Mouse (Mus musculus) kidney, embryonic 14.5 days (tissue): Measurements from ENCODE around the gene Ank3. TPM values are rescaled to one million over a fixed set of nuclear protein-coding genes. Genes with fewer than 3 reads are reported as not detected.

Source experiments
- ATAC-seq: fragments of 200-750 bp; cut with Nextera tagmentation; 2 replicates; pipeline ENCODE4 v1.8.0; 2017; ENCODE audit warnings: moderate number of reproducible peaks, mild to moderate bottlenecking, moderate TSS enrichment, moderate library complexity; ENCODE audit not compliant: low FRiP score, low TSS enrichment
- H3K27ac ChIP-seq: fragments of 300-500 bp; sonication (generic); 2 replicates; pipeline ENCODE4 v1.5.1; 2014; ENCODE audit warnings: low read depth, mild to moderate bottlenecking, low read length, moderate library complexity, mixed read lengths
- H3K27me3 ChIP-seq: fragments of 300-500 bp; sonication (generic); 2 replicates; pipeline ENCODE4 v1.6.1; 2014; ENCODE audit warnings: mild to moderate bottlenecking, low read length; ENCODE audit not compliant: control insufficient read depth, insufficient read depth
- H3K36me3 ChIP-seq: fragments of 300-500 bp; sonication (generic); 2 replicates; pipeline ENCODE4 v1.6.1; 2014; ENCODE audit warnings: low read length, mixed read lengths; ENCODE audit not compliant: control insufficient read depth, insufficient read depth
- H3K4me1 ChIP-seq: fragments of 300-500 bp; sonication (generic); 2 replicates; pipeline ENCODE4 v1.6.1; 2014; ENCODE audit warnings: low read length, mixed read lengths; ENCODE audit not compliant: control insufficient read depth, insufficient read depth
- H3K4me2 ChIP-seq: fragments of 300-500 bp; sonication (generic); replicated peaks from 2 replicates; pipeline ENCODE4 v1.6.1; 2014; ENCODE audit warnings: low read depth, mild to moderate bottlenecking, low read length
- H3K4me3 ChIP-seq: fragments of 300-500 bp; sonication (generic); 2 replicates; pipeline ENCODE4 v1.5.1; 2014; ENCODE audit warnings: mild to moderate bottlenecking, low read length
- H3K9ac ChIP-seq: fragments of 300-500 bp; sonication (generic); 2 replicates; pipeline ENCODE4 v1.6.1; 2014; ENCODE audit warnings: low read depth, mild to moderate bottlenecking, low read length, moderate library complexity
- H3K9me3 ChIP-seq: fragments of 300-500 bp; sonication (generic); 2 replicates; pipeline ENCODE4 v1.6.1; 2016; ENCODE audit warnings: low read length; ENCODE audit not compliant: control insufficient read depth
- WGBS: fragments of 180-500 bp; shearing (Covaris S2); extraction: QIAGEN DNeasy Blood & Tissue Kit; methylation state at CpG from one replicate; pipeline ENCODE4 v1.1.7; 2014; 5-methylcytosine and 5-hydroxymethylcytosine counted together
- polyA plus RNA-seq: library from polyadenylated mRNA; unstranded; fragments of >200 nt; fragmentation: Nextera tagmentation; extraction: Ambion mirVana; gene quantifications from 2 replicates; pipeline ENCODE4 v1.2.1, GENCODE M21; 2014

The Ank3 gene
- polyA plus RNA-seq, 1 experiment from 2014 or later: 48.9 TPM

- H3K27ac ChIP-seq: no peak overlapping the region
- WGBS: 100% methylated on average over 2 of the region's 2 CpGs
- no peak overlapping the region for H3K4me2 ChIP-seq
- no peaks in the 10 kb centered on the region for H3K36me3 ChIP-seq
- H3K4me3 ChIP-seq: no peak overlapping the region
- no peaks in the 10 kb centered on the region for H3K9me3 ChIP-seq
- H3K4me1 ChIP-seq: peaks cover 19% of the 10 kb centered on the region
- H3K27me3 ChIP-seq: no peaks in the 10 kb centered on the region
- H3K9ac ChIP-seq: no peak overlapping the region
- no peak for ATAC-seq
Observed at GRCm38 (mm10) chr10:69581525-69581924, 183.0 kb downstream of the Ank3 start.

- no peaks in the 10 kb centered on the region for H3K27me3 ChIP-seq
- no peaks in the 10 kb centered on the region for H3K9me3 ChIP-seq
- H3K4me2 ChIP-seq: no peak overlapping the region
- H3K27ac ChIP-seq: peak overlapping the region; percentile 34; the same call in 1 of the 2 replicates
- peaks cover 19% of the 10 kb centered on the region for H3K4me1 ChIP-seq
- H3K36me3 ChIP-seq: no peaks in the 10 kb centered on the region
- H3K4me3 ChIP-seq: no peak overlapping the region
- H3K9ac ChIP-seq: no peak overlapping the region
- 11% methylated on average over 11 of the region's 11 CpGs for WGBS
- ATAC-seq: peak; percentile 81
Observed at GRCm38 (mm10) chr10:69583874-69584481, 185.4 kb downstream of the Ank3 start.

- peaks cover 17% of the 10 kb centered on the region for H3K4me1 ChIP-seq
- H3K4me2 ChIP-seq: no peak overlapping the region
- no peaks in the 10 kb centered on the region for H3K36me3 ChIP-seq
- H3K9ac ChIP-seq: no peak overlapping the region
- no peak overlapping the region for H3K4me3 ChIP-seq
- H3K27ac ChIP-seq: peak overlapping the region; percentile 34; the same call in 1 of the 2 replicates
- WGBS: 74% methylated on average over 5 of the region's 5 CpGs
- H3K9me3 ChIP-seq: no peaks in the 10 kb centered on the region
- ATAC-seq: no peak
- no peaks in the 10 kb centered on the region for H3K27me3 ChIP-seq
Observed at GRCm38 (mm10) chr10:69584566-69584965, 186.0 kb downstream of the Ank3 start.

- H3K27ac ChIP-seq: no peak overlapping the region
- H3K4me3 ChIP-seq: no peak overlapping the region
- 86% methylated on average over 3 of the region's 3 CpGs for WGBS
- H3K27me3 ChIP-seq: no peaks in the 10 kb centered on the region
- H3K9me3 ChIP-seq: no peaks in the 10 kb centered on the region
- H3K9ac ChIP-seq: no peak overlapping the region
- peaks cover 14% of the 10 kb centered on the region for H3K4me1 ChIP-seq
- ATAC-seq: no peak
- no peak overlapping the region for H3K4me2 ChIP-seq
- no peaks in the 10 kb centered on the region for H3K36me3 ChIP-seq
Observed at GRCm38 (mm10) chr10:69585271-69585670, 186.7 kb downstream of the Ank3 start.

- Histone ChIP-seq H3K9ac (no peak overlapping the region), H3K4me1 (peaks cover 5% of the 10 kb centered on the region; the same call in 1 of the 2 replicates), H3K4me2 (0 out of 2 replicates have a peak overlapping the region, but pooled peaks have one; percentile 6), H3K27ac (no peak overlapping the region), H3K4me3 (no peak overlapping the region), H3K36me3 (no peaks in the 10 kb centered on the region), H3K9me3 (no peaks in the 10 kb centered on the region), H3K27me3 (no peaks in the 10 kb centered on the region)
- WGBS: 45% methylated on average over 15 of the region's 15 CpGs
- peak; percentile 60 for ATAC-seq
Observed at GRCm38 (mm10) chr10:69594186-69595131, 195.9 kb downstream of the Ank3 start.

- Histone ChIP-seq H3K9me3 (no peaks in the 10 kb centered on the region), H3K4me3 (no peak overlapping the region), H3K27ac (no peak overlapping the region), H3K36me3 (no peaks in the 10 kb centered on the region), H3K27me3 (no peaks in the 10 kb centered on the region), H3K4me1 (peaks cover 5% of the 10 kb centered on the region; the same call in 1 of the 2 replicates), H3K9ac (no peak overlapping the region), H3K4me2 (no peak overlapping the region)
- no peak for ATAC-seq
- WGBS: 89% methylated on average over 5 of the region's 5 CpGs
Observed at GRCm38 (mm10) chr10:69595487-69595886, 196.9 kb downstream of the Ank3 start.

- Histone ChIP-seq H3K4me3 (no peak overlapping the region), H3K9ac (no peak overlapping the region), H3K4me1 (no peaks in the 10 kb centered on the region), H3K27ac (no peak overlapping the region), H3K36me3 (no peaks in the 10 kb centered on the region), H3K27me3 (no peaks in the 10 kb centered on the region), H3K9me3 (no peaks in the 10 kb centered on the region), H3K4me2 (no peak overlapping the region)
- WGBS: 92% methylated on average over 3 of the region's 3 CpGs
- ATAC-seq: no peak
Observed at GRCm38 (mm10) chr10:69601471-69601870, 202.9 kb downstream of the Ank3 start.

- WGBS: 82% methylated on average over 1 of the region's 1 CpGs
- no peaks in the 10 kb centered on the region for H3K9me3 ChIP-seq
- no peak overlapping the region for H3K9ac ChIP-seq
- 0 out of 2 replicates have a peak, but pooled peaks cover 2% of the 10 kb centered on the region for H3K4me1 ChIP-seq
- no peak overlapping the region for H3K4me2 ChIP-seq
- no peak overlapping the region for H3K4me3 ChIP-seq
- no peaks in the 10 kb centered on the region for H3K36me3 ChIP-seq
- no peaks in the 10 kb centered on the region for H3K27me3 ChIP-seq
- no peak overlapping the region for H3K27ac ChIP-seq
- ATAC-seq: no peak
Observed at GRCm38 (mm10) chr10:69602711-69603110, 204.1 kb downstream of the Ank3 start.

GRCm38 (mm10) chr10:69604609-69605008 lies 206.0 kb downstream of the Ank3 start:
- Histone ChIP-seq H3K27ac (no peak overlapping the region), H3K4me3 (no peak overlapping the region), H3K36me3 (no peaks in the 10 kb centered on the region), H3K9ac (no peak overlapping the region), H3K9me3 (no peaks in the 10 kb centered on the region), H3K27me3 (no peaks in the 10 kb centered on the region), H3K4me2 (no peak overlapping the region), H3K4me1 (0 out of 2 replicates have a peak, but pooled peaks cover 3% of the 10 kb centered on the region)
- 92% methylated on average over 6 of the region's 6 CpGs for WGBS
- ATAC-seq: no peak
